Mouse (Mus musculus): ENCODE measurements around the gene Gm47995.
"Not testable (repeated sequence)": the region's sequence is repeated elsewhere in the genome, so short reads cannot be mapped to it uniquely, and the experiment has no call there.

The Gm47995 gene

DNA sequence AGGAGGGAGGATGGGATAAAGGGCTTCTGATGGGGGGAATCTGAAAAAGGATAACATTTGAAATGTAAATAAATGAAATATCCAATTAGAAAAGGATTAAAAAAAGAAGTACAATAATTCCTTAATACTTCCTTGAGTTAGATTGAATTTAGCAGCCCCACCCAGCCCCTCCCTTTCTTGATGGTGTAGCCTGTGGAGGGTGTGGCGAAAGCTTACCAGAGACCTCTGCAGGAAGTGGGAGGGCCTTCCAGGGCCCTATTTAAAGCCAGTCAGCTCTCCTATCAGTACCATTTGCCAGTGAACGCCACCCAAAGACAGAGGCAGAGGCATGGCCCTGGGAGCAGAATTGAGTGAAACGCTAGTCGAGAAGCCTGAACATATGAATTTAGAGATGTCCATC is at the start of gene Gm47995:
Gm47995 (plus strand) TSS at position 329 of the 400 bp plus-strand sequence.
- not testable (repeated sequence) for DNase-seq

- no peak for DNase-seq
Observed at GRCm38 (mm10) chr1:151150211-151150610, 48.0 kb upstream of the Gm47995 start.

GRCm38 (mm10) chr1:151151089-151151488 is 47.2 kb upstream of the Gm47995 start:
- no peak for DNase-seq

DNA sequence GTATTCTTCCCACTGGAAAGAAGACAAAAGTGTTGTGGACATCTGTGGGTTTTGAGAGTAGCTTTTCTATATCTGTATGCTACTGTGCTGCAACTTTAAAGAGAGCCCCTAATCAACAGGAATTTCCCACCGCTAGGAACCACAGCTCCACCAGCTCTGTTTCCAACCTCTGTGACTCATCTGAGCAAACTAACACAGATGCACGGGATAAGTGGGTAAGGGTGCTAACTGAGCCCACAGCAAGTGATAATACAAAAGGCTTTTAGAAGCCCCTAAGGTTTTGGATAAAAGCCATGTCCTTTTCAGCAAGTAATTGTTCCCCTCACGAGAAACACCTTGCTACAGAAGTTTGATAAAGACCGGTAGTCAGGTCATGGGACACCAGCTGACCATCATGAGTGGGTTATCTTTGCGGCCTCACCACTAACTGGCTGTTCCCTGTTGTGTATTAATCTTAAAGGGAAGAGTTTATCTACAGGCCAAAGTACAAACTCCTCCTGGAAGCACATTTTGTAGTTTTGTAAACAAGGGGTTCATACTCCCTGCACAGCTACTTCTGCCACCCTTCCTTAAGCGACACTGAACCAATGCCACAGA is 45.1 kb upstream of the Gm47995 start:
- no peak for DNase-seq

GRCm38 (mm10) chr1:151154131-151154530 is 44.1 kb upstream of the Gm47995 start:
- DNase-seq: not testable (repeated sequence)

- no peak for DNase-seq
Observed at GRCm38 (mm10) chr1:151156129-151156528, 42.1 kb upstream of the Gm47995 start.

GRCm38 (mm10) chr1:151156777-151157632 is 41.2 kb upstream of the Gm47995 start:
- peak; percentile 11 for DNase-seq

GRCm38 (mm10) chr1:151157963-151158856 is 40.0 kb upstream of the Gm47995 start:
- DNase-seq: no peak

DNA sequence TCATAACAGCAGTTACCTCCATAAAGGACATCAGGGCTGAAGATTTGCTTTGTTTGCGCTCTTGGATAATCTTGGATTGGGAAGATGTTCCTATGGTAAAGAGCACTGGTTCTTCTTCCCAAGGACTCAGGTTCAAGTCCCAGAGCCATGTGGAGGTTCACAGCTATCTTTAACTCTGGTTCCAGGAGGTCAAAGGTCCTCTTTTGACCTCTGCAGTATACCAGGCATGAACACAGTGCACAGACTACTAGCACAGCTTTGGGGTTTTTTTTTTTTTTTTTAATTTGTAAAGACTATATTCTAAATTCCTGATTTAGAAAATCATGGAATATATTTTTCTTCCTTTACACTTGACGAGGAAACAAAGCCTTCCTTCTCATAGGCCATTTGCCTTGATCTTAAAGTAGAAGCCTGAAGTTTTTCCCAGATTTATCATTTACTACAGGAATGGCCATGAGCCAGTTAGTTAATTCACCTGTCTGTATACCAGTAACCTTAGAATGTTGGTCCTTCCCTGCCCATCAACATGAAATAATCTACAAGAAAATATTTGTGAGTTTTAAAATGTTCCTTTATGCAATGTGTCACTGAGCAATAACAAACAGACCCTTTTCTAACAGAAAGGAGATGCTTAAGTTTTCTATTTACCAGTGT is 39.3 kb upstream of the Gm47995 start:
- no peak for DNase-seq

DNA sequence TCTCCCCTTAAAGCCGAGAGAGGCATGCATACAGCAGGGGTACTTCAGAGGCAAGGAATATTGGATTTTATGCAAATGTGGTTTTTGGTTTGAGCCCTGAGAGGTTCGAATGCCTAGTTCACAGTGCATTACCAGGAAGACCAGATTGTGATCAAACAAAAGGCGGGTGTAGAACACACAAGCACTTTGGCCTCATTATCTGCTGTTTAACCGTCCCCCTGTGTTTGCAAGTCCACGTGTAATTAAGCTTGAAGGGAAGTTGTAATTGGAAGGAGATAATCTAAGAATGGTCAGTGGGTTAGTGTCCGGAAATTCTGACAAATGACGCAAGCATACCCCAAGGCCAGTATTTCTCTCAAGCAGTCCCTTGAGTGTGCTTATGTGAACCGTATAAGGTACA is 32.2 kb upstream of the Gm47995 start:
- DNase-seq: no peak

DNA sequence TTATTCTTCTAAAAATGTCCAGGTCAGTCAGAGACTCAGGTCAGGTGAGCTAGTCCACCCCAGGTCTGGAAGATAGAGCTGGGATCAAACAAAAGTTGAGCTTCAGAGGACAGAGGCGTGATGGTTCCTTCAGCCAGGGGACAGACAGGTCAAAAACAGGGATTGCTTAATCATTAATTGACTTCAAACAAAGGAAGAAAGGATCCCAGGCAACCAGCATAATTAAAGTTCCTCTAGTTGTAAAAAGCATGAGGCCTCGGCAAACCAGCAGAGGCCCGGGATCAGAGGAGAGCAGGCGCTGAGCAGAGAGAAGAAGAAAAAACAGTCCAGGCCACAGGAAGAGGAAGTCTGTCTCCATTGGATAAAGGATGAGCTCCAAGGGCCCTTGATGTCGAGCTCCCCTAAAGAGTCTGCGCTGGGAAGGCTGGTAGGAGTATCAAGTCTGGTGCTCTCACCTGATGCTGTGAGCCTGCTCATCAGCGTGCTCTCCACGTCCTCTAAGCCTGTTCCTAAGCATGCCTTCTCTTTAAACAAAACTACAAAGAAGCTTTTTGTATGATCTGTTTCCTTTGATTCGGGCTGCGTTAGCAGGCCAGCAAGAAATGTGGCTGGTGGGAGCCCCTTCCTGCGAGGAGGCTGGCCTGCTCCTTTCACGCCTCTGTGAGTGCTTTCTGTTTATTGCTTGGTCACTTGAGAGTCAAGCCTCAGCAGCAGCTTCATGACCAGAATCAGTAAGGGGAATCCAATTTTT is 30.8 kb upstream of the Gm47995 start:
- peak; percentile 10 for DNase-seq

DNA sequence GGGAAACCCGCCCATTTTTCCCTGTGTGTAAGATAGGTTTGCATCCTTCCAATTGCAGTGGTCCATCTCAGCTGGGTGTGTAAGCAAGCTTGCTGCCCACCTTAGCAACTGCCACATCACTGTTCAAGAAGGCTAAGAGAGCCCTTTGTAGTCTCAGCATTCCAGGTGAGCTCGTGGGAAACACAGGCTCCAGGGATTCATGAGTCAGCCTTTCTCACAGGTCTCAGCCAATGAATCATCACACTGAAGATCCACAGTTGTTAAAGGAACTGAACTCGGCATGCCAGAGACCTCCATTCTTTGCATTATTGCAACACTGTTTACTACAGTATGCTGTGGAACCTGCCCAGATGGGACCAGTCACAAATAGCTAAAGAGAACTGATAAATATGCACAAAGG is 29.6 kb upstream of the Gm47995 start:
- no peak for DNase-seq

GRCm38 (mm10) chr1:151171572-151172461 is 26.4 kb upstream of the Gm47995 start:
- DNase-seq: no peak

GRCm38 (mm10) chr1:151177030-151177936 is 21.0 kb upstream of the Gm47995 start:
- peak; percentile 37 for DNase-seq

DNA sequence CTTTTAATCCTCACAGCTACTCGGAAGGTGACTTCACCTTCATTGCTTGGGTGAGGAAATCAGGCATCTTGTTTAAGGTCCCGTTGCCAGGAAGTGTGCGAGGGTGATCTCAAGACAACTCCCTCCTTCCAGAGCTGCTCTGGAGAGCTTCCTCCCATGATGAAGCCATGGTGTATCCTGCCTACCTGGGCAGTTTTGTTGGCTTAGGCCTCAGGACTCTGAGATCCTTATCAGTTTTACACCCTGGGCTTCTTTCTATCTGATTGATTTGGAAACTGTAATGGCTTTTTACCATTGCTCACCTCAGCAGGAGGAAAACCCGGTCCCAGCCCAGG is 20.3 kb upstream of the Gm47995 start:
- DNase-seq: no peak

DNA sequence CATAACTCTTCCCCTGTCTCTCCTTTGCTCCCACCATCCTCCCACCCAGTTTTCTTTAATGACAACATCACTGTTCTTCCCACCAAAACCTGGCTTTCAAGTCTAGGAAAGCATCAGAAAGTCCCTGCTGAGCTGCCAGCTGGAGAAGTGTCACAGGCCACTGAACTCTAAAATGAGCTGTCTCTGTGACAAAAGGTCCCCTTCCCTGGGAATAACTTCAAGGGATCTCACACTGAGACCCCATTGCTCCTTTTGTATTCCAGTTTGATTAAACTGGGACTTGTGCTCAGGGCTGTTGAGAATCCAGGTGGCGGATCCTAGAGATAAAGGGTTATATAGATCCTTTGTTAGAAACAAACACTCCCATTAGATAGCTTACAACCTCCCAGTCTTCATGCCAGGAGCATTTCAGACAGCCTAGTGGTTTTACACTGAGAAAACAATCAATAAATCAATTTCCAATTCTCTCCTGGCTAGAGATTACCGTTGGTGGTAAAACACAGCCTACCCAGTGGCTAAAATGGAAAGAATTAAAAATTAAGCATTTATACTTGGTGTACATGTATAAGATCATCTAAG is 19.7 kb upstream of the Gm47995 start:
- DNase-seq: no peak

DNA sequence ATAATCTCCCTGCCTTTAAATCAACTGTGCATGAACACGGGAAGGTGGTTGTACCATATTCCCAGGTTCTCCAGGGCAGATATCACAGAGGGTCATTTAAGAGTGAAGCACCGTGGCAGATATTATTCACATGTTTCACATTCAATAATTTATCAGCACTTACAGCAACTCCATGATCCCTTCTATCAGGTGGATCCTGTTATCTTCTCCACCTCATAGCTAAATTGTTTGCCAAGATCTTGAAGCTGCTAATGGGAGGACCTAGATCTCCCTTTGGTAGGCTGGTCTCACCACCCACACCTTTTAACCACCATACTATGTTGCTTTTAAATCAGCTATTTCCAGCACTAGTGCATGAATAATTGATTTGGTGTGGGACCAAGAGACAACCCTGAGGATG is 18.1 kb upstream of the Gm47995 start:
- DNase-seq: no peak

DNA sequence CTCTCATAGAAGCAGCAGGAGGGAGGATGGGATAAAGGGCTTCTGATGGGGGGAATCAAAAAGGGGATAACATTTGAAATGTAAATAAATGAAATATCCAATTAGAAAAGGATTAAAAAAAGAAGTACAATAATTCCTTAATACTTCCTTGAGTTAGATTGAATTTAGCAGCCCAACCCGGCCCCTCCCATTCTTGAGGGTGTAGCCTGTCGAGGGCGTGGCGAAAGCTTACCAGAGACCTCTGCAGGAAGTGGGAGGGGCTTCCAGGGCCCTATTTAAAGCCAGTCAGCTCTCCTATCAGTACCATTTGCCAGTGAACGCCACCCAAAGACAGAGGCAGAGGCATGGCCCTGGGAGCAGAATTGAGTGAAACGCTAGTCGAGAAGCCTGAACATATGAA is 16.0 kb upstream of the Gm47995 start, which contains the start of gene Gm47985:
Gm47985 (plus strand) TSS at position 272 of the 400 bp plus-strand sequence.
- not testable (repeated sequence) for DNase-seq

DNA sequence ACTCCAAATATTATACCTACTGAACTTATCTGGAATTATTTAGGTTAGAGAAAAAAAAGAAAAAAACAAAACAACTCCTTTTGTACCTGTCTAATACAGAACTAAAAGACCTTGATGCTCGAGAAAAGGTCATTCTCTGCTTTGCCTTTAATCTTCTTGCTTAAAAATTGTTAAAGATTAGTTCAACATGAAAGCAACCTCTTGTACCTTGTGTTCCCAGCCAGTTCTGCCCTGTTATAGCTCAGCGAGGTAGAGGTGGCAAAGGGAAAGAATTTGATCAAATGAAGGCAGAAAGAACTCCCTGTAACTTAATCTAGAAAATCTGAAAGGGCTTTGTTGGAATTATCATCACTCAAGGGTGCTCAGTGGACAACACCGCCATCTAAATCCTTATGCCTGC is 12.1 kb upstream of the Gm47995 start:
- DNase-seq: not testable (repeated sequence)
